Mouse (Mus musculus): ENCODE results near the gene Arhgef7.

The Arhgef7 gene

GRCm38 (mm10) chr8:11727651-11728481 is at the start of gene Arhgef7:
Gene Arhgef7, plus strand, starts transcription at chr8:11727721.
- no peak for DNase-seq (ENCODE audit: low spot score)

GRCm38 (mm10) chr8:11684558-11684957 is 43.0 kb upstream of the Arhgef7 start:
- DNase-seq (ENCODE audit: low spot score) = no peak

GRCm38 (mm10) chr8:11687251-11687650 is 40.3 kb upstream of the Arhgef7 start:
- DNase-seq (ENCODE audit: low spot score) = no peak

- no peak for DNase-seq (ENCODE audit: low spot score)
These were observed 37.6 kb upstream of the Arhgef7 start for GRCm38 (mm10) chr8:11689945-11690344.

GRCm38 (mm10) chr8:11691284-11691683 is 36.2 kb upstream of the Arhgef7 start:
- DNase-seq (ENCODE audit: low spot score) = no peak

GRCm38 (mm10) chr8:11691761-11692160 is 35.8 kb upstream of the Arhgef7 start:
- no peak for DNase-seq (ENCODE audit: low spot score)

- DNase-seq (ENCODE audit: low spot score) = no peak
These were observed 35.1 kb upstream of the Arhgef7 start for GRCm38 (mm10) chr8:11692455-11692854.

- DNase-seq (ENCODE audit: low spot score) = no peak
These were observed 33.5 kb upstream of the Arhgef7 start for GRCm38 (mm10) chr8:11693972-11694371.

- DNase-seq (ENCODE audit: low spot score) = no peak
These were observed 31.3 kb upstream of the Arhgef7 start for GRCm38 (mm10) chr8:11696176-11696575.

- no peak for DNase-seq (ENCODE audit: low spot score)
These were observed 30.1 kb upstream of the Arhgef7 start for GRCm38 (mm10) chr8:11697467-11697866.

- DNase-seq (ENCODE audit: low spot score) = no peak
These were observed 28.0 kb upstream of the Arhgef7 start for GRCm38 (mm10) chr8:11699442-11700001.

GRCm38 (mm10) chr8:11700060-11701032 is 27.2 kb upstream of the Arhgef7 start:
- DNase-seq (ENCODE audit: low spot score) = peak; percentile 54

- DNase-seq (ENCODE audit: low spot score) = no peak
These were observed 26.5 kb upstream of the Arhgef7 start, which contains the start of gene 1700016D06Rik for GRCm38 (mm10) chr8:11701033-11701362. Gene 1700016D06Rik, minus strand, starts transcription at chr8:11701063.

- DNase-seq (ENCODE audit: low spot score) = no peak
These were observed 26.1 kb upstream of the Arhgef7 start for GRCm38 (mm10) chr8:11701428-11701827.

GRCm38 (mm10) chr8:11703789-11704188 is 23.7 kb upstream of the Arhgef7 start:
- no peak for DNase-seq (ENCODE audit: low spot score)

- DNase-seq (ENCODE audit: low spot score) = no peak
These were observed 22.7 kb upstream of the Arhgef7 start for GRCm38 (mm10) chr8:11704716-11705420.

GRCm38 (mm10) chr8:11705818-11706217 is 21.7 kb upstream of the Arhgef7 start:
- DNase-seq (ENCODE audit: low spot score) = no peak

GRCm38 (mm10) chr8:11707701-11708100 is 19.8 kb upstream of the Arhgef7 start:
- DNase-seq (ENCODE audit: low spot score) = no peak

- DNase-seq (ENCODE audit: low spot score) = no peak
These were observed 18.7 kb upstream of the Arhgef7 start for GRCm38 (mm10) chr8:11708815-11709214.

GRCm38 (mm10) chr8:11709542-11709941 is 18.0 kb upstream of the Arhgef7 start:
- no peak for DNase-seq (ENCODE audit: low spot score)

- DNase-seq (ENCODE audit: low spot score) = no peak
These were observed 17.1 kb upstream of the Arhgef7 start for GRCm38 (mm10) chr8:11710415-11710814.

GRCm38 (mm10) chr8:11712244-11712643 is 15.3 kb upstream of the Arhgef7 start:
- peak; percentile 31 for DNase-seq (ENCODE audit: low spot score)
